Mouse (Mus musculus): Measurements from ENCODE around the gene Hhat. TPM values are rescaled to one million over a fixed set of nuclear protein-coding genes. Genes with fewer than 3 reads are reported as not detected.

Gene Hhat
- polyA plus RNA-seq, 1 experiment from 2014 or later = 3.4 TPM

GRCm38 (mm10) chr1:192454981-192455380, 316.0 kb downstream of the Hhat start:
- Histone ChIP-seq H3K4me3 (ENCODE audit: low read length) (no peak overlapping the region), H3K27ac (ENCODE audit: low read depth, low read length) (no peak overlapping the region), H3K9me3 (ENCODE audit: control insufficient read depth, low read length) (no peaks in the 10 kb centered on the region), H3K36me3 (ENCODE audit: control insufficient read depth, insufficient read depth, low read length) (no peaks in the 10 kb centered on the region), H3K4me2 (ENCODE audit: low read length) (no peak overlapping the region), H3K27me3 (replicated peaks; ENCODE audit: control insufficient read depth, insufficient read depth, low read length) (no peaks in the 10 kb centered on the region), H3K4me1 (ENCODE audit: control insufficient read depth, insufficient read depth, low read depth, low read length) (no peaks in the 10 kb centered on the region), H3K9ac (ENCODE audit: low read depth, low read length) (no peak overlapping the region)
- no peak for ATAC-seq
- 41% methylated on average over 4 of the region's 4 CpGs for WGBS

GRCm38 (mm10) chr1:192454501-192454900, 316.5 kb downstream of the Hhat start:
- H3K4me1 ChIP-seq (ENCODE audit: control insufficient read depth, insufficient read depth, low read depth, low read length) = no peaks in the 10 kb centered on the region
- no peaks in the 10 kb centered on the region for H3K9me3 ChIP-seq (ENCODE audit: control insufficient read depth, low read length)
- H3K36me3 ChIP-seq (ENCODE audit: control insufficient read depth, insufficient read depth, low read length) = no peaks in the 10 kb centered on the region
- no peak overlapping the region for H3K4me3 ChIP-seq (ENCODE audit: low read length)
- no peaks in the 10 kb centered on the region for H3K27me3 ChIP-seq (replicated peaks; ENCODE audit: control insufficient read depth, insufficient read depth, low read length)
- H3K9ac ChIP-seq (ENCODE audit: low read depth, low read length) = no peak overlapping the region
- WGBS = 42% methylated on average over 1 of the region's 1 CpGs
- no peak overlapping the region for H3K27ac ChIP-seq (ENCODE audit: low read depth, low read length)
- ATAC-seq = no peak
- no peak overlapping the region for H3K4me2 ChIP-seq (ENCODE audit: low read length)

- peak; percentile 40; the same call in 1 of the 2 replicates for ATAC-seq
- H3K27ac ChIP-seq (ENCODE audit: low read depth, low read length) = no peak overlapping the region
- H3K9ac ChIP-seq (ENCODE audit: low read depth, low read length) = no peak overlapping the region
- H3K4me1 ChIP-seq (ENCODE audit: control insufficient read depth, insufficient read depth, low read depth, low read length) = no peaks in the 10 kb centered on the region
- H3K27me3 ChIP-seq (replicated peaks; ENCODE audit: control insufficient read depth, insufficient read depth, low read length) = no peaks in the 10 kb centered on the region
- no peak overlapping the region for H3K4me3 ChIP-seq (ENCODE audit: low read length)
- no peaks in the 10 kb centered on the region for H3K36me3 ChIP-seq (ENCODE audit: control insufficient read depth, insufficient read depth, low read length)
- H3K4me2 ChIP-seq (ENCODE audit: low read length) = no peak overlapping the region
- 72% methylated on average over 4 of the region's 4 CpGs for WGBS
- no peaks in the 10 kb centered on the region for H3K9me3 ChIP-seq (ENCODE audit: control insufficient read depth, low read length)
Measured at GRCm38 (mm10) chr1:192451722-192452121, 319.3 kb downstream of the Hhat start.

- H3K9me3 ChIP-seq (ENCODE audit: control insufficient read depth, low read length) = no peaks in the 10 kb centered on the region
- H3K27ac ChIP-seq (ENCODE audit: low read depth, low read length) = no peak overlapping the region
- ATAC-seq = no peak
- H3K9ac ChIP-seq (ENCODE audit: low read depth, low read length) = no peak overlapping the region
- H3K27me3 ChIP-seq (replicated peaks; ENCODE audit: control insufficient read depth, insufficient read depth, low read length) = no peaks in the 10 kb centered on the region
- no peak overlapping the region for H3K4me2 ChIP-seq (ENCODE audit: low read length)
- no peak overlapping the region for H3K4me3 ChIP-seq (ENCODE audit: low read length)
- no peaks in the 10 kb centered on the region for H3K36me3 ChIP-seq (ENCODE audit: control insufficient read depth, insufficient read depth, low read length)
- no peaks in the 10 kb centered on the region for H3K4me1 ChIP-seq (ENCODE audit: control insufficient read depth, insufficient read depth, low read depth, low read length)
Measured at GRCm38 (mm10) chr1:192450425-192450824, 320.6 kb downstream of the Hhat start.

GRCm38 (mm10) chr1:192449572-192450351, 321.3 kb downstream of the Hhat start:
- no peaks in the 10 kb centered on the region for H3K36me3 ChIP-seq (ENCODE audit: control insufficient read depth, insufficient read depth, low read length)
- no peak for ATAC-seq
- no peak overlapping the region for H3K4me2 ChIP-seq (ENCODE audit: low read length)
- no peaks in the 10 kb centered on the region for H3K27me3 ChIP-seq (replicated peaks; ENCODE audit: control insufficient read depth, insufficient read depth, low read length)
- WGBS = 67% methylated on average over 4 of the region's 4 CpGs
- H3K4me1 ChIP-seq (ENCODE audit: control insufficient read depth, insufficient read depth, low read depth, low read length) = peaks cover under 1% of the 10 kb centered on the region
- H3K27ac ChIP-seq (ENCODE audit: low read depth, low read length) = no peak overlapping the region
- H3K9me3 ChIP-seq (ENCODE audit: control insufficient read depth, low read length) = no peaks in the 10 kb centered on the region
- no peak overlapping the region for H3K9ac ChIP-seq (ENCODE audit: low read depth, low read length)
- H3K4me3 ChIP-seq (ENCODE audit: low read length) = no peak overlapping the region

- Histone ChIP-seq H3K36me3 (ENCODE audit: control insufficient read depth, insufficient read depth, low read length) (no peaks in the 10 kb centered on the region), H3K27me3 (replicated peaks; ENCODE audit: control insufficient read depth, insufficient read depth, low read length) (no peaks in the 10 kb centered on the region), H3K4me2 (ENCODE audit: low read length) (no peak overlapping the region), H3K4me1 (ENCODE audit: control insufficient read depth, insufficient read depth, low read depth, low read length) (peaks cover 10% of the 10 kb centered on the region), H3K4me3 (ENCODE audit: low read length) (no peak overlapping the region), H3K9ac (ENCODE audit: low read depth, low read length) (no peak overlapping the region), H3K27ac (ENCODE audit: low read depth, low read length) (no peak overlapping the region), H3K9me3 (ENCODE audit: control insufficient read depth, low read length) (no peaks in the 10 kb centered on the region)
- 88% methylated on average over 1 of the region's 1 CpGs for WGBS
- no peak for ATAC-seq
Measured at GRCm38 (mm10) chr1:192448512-192448911, 322.5 kb downstream of the Hhat start.

GRCm38 (mm10) chr1:192447666-192448065, 323.4 kb downstream of the Hhat start:
- no peaks in the 10 kb centered on the region for H3K27me3 ChIP-seq (replicated peaks; ENCODE audit: control insufficient read depth, insufficient read depth, low read length)
- peaks cover 11% of the 10 kb centered on the region for H3K4me1 ChIP-seq (ENCODE audit: control insufficient read depth, insufficient read depth, low read depth, low read length)
- no peak overlapping the region for H3K27ac ChIP-seq (ENCODE audit: low read depth, low read length)
- no peaks in the 10 kb centered on the region for H3K9me3 ChIP-seq (ENCODE audit: control insufficient read depth, low read length)
- WGBS = 70% methylated on average over 2 of the region's 2 CpGs
- no peak overlapping the region for H3K4me2 ChIP-seq (ENCODE audit: low read length)
- ATAC-seq = no peak
- H3K36me3 ChIP-seq (ENCODE audit: control insufficient read depth, insufficient read depth, low read length) = no peaks in the 10 kb centered on the region
- no peak overlapping the region for H3K9ac ChIP-seq (ENCODE audit: low read depth, low read length)
- no peak overlapping the region for H3K4me3 ChIP-seq (ENCODE audit: low read length)

Other genes with a start within 250 kb of the Hhat start
- gene Sertad4, start 84.5 kb upstream of the Hhat start, polyA plus RNA-seq (2015; fragmentation: Nextera tagmentation; extraction: Ambion mirVana) = 8.5 and 18.5 TPM in 2 replicates